Mouse (Mus musculus) heart, embryonic 13.5 days (tissue): ENCODE data around the gene Kcnh5. TPM values are rescaled to one million over a fixed set of nuclear protein-coding genes. Genes with fewer than 3 reads are reported as not detected.

Source experiments
- ATAC-seq: fragments of 200-750 bp; cut with Nextera tagmentation; 2 replicates; pipeline ENCODE4 v1.8.0; 2017; ENCODE audit warnings: moderate TSS enrichment; ENCODE audit not compliant: insufficient number of reproducible peaks, low FRiP score, low TSS enrichment; ENCODE audit errors: extremely low read depth
- H3K27ac ChIP-seq: fragments of 300-500 bp; sonication (generic); replicated peaks from 2 replicates; pipeline ENCODE4 v1.5.1; 2015; ENCODE audit warnings: moderate library complexity, mild to moderate bottlenecking, inconsistent platforms
- H3K27me3 ChIP-seq: fragments of 300-500 bp; sonication (generic); replicated peaks from 2 replicates; pipeline ENCODE4 v1.6.1; 2015; ENCODE audit warnings: mild to moderate bottlenecking, inconsistent platforms
- H3K36me3 ChIP-seq: fragments of 300-500 bp; sonication (generic); 2 replicates; pipeline ENCODE4 v1.6.1; 2015; ENCODE audit warnings: mild to moderate bottlenecking, inconsistent platforms
- H3K4me1 ChIP-seq: fragments of 300-500 bp; sonication (generic); 2 replicates; pipeline ENCODE4 v1.6.1; 2015; ENCODE audit warnings: inconsistent platforms
- H3K4me2 ChIP-seq: fragments of 300-500 bp; sonication (generic); 2 replicates; pipeline ENCODE4 v1.6.1; 2015; ENCODE audit warnings: inconsistent platforms, mild to moderate bottlenecking, moderate library complexity
- H3K4me3 ChIP-seq: fragments of 300-500 bp; sonication (generic); 2 replicates; pipeline ENCODE4 v1.5.1; 2015; ENCODE audit warnings: moderate library complexity, mild to moderate bottlenecking, inconsistent platforms
- H3K9ac ChIP-seq: fragments of 300-500 bp; sonication (generic); 2 replicates; pipeline ENCODE4 v1.6.1; 2015; ENCODE audit warnings: inconsistent platforms, mild to moderate bottlenecking, moderate library complexity
- H3K9me3 ChIP-seq: fragments of 300-500 bp; sonication (generic); 2 replicates; pipeline ENCODE4 v1.6.1; 2016; ENCODE audit warnings: inconsistent platforms
- WGBS: fragments of 180-500 bp; shearing (Covaris S2); methylation state at CpG from one replicate; pipeline ENCODE4 v1.1.7; 2015; ENCODE audit warnings: mixed read lengths; 5-methylcytosine and 5-hydroxymethylcytosine counted together
- polyA plus RNA-seq: library from polyadenylated mRNA; unstranded; fragments of >200 nt; fragmentation: Nextera tagmentation; extraction: Ambion mirVana; gene quantifications from 2 replicates; pipeline ENCODE4 v1.2.1, GENCODE M21; 2015

The Kcnh5 gene
- polyA plus RNA-seq, 1 experiment from 2014 or later, result not detected

DNA sequence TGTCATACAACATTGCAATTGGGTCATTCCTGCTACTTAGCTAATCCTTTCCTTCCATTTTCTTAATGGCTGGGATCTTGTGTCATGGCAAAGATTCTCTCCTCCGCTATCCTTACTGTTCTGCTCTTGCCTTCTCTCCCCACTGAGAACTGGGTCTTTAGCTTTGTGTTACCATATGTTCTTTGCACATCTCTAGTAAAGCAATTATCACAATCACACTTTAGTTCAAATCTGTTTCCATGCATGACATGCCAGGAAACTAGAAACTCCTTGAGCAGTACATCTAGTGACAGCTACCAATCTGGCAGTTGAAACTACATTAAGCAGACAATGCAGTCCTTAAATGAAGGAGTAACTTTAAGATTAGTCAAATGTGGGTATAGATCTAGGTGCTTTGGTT, 86.2 kb downstream of the Kcnh5 start:
- Histone ChIP-seq H3K4me3 (no peak overlapping the region), H3K4me2 (no peak overlapping the region), H3K9ac (no peak overlapping the region), H3K27ac (no peak overlapping the region), H3K36me3 (no peaks in the 10 kb centered on the region), H3K27me3 (no peaks in the 10 kb centered on the region), H3K9me3 (no peaks in the 10 kb centered on the region), H3K4me1 (no peaks in the 10 kb centered on the region)
- ATAC-seq, result no peak
- 90% methylated on average over 1 of the region's 1 CpGs for WGBS

DNA sequence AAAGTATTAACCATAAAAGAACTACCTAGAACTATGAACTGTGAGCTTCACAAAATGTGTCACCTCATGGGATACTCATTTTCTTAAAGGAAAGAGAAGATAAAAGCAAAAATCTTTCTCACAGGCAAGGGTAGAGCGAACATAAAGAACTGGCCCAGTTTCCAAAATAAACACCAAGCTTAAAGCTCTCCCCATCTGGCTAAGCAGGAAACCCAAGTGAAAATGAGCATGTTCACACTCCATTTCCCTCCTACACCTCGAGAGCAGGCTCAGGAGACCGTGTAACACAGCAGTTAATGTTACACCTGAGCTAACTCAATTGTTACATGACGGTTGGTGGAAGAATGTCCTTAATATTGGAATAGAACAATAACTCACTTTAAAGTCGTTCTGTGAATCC, 100.0 kb downstream of the Kcnh5 start:
- no peak overlapping the region for H3K27ac ChIP-seq
- H3K4me3 ChIP-seq, result no peak overlapping the region
- H3K27me3 ChIP-seq, result no peaks in the 10 kb centered on the region
- H3K9me3 ChIP-seq, result no peaks in the 10 kb centered on the region
- H3K4me1 ChIP-seq, result no peaks in the 10 kb centered on the region
- no peak overlapping the region for H3K4me2 ChIP-seq
- WGBS, result 51% methylated on average over 5 of the region's 5 CpGs
- H3K36me3 ChIP-seq, result no peaks in the 10 kb centered on the region
- H3K9ac ChIP-seq, result no peak overlapping the region
- no peak for ATAC-seq

DNA sequence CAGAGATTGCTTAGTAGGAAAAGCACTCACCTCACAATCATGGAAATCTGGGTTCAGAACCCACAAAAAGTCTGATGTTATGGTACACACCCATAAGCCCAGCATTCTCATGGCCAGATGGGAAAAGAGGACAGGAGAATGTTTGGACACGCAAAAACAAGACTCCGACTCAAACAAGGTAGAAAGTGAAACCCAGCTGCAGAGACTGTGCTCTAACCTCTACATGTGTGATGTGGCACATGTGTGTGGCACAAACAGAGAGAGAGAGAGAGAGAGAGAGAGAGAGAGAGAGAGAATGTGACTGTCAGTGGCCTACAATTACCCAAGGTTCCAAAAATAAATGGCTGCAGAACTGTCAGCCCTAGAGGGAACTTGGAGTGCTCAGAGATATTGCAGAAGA, 106.1 kb downstream of the Kcnh5 start:
- Histone ChIP-seq H3K4me2 (no peak overlapping the region), H3K4me1 (no peaks in the 10 kb centered on the region), H3K36me3 (no peaks in the 10 kb centered on the region), H3K27ac (no peak overlapping the region), H3K9me3 (no peaks in the 10 kb centered on the region), H3K4me3 (no peak overlapping the region), H3K9ac (no peak overlapping the region), H3K27me3 (no peaks in the 10 kb centered on the region)
- ATAC-seq, result no peak
- 87% methylated on average over 2 of the region's 2 CpGs for WGBS

DNA sequence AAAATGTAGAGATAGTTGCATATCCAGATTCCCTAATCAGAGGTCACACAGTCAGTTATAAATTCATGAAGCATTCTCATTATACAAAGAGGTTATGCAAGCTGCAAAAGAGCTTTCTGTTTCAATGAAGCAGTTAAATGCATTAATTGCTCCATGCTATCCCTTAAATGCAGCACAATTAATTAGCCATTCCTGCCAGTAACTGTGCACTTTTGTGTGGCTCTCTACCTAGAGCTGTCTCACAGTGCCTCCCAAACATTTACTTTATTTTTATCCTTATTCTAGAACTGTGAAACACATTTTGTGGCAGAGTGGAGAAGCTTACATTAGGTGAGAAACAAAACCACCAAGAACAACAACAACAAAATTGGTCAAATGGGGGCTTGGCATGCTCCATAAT, 114.6 kb downstream of the Kcnh5 start:
- no peaks in the 10 kb centered on the region for H3K4me1 ChIP-seq
- H3K4me3 ChIP-seq, result no peak overlapping the region
- H3K36me3 ChIP-seq, result no peaks in the 10 kb centered on the region
- ATAC-seq, result no peak
- H3K9me3 ChIP-seq, result no peaks in the 10 kb centered on the region
- H3K27me3 ChIP-seq, result no peaks in the 10 kb centered on the region
- H3K4me2 ChIP-seq, result no peak overlapping the region
- no peak overlapping the region for H3K27ac ChIP-seq
- H3K9ac ChIP-seq, result no peak overlapping the region

DNA sequence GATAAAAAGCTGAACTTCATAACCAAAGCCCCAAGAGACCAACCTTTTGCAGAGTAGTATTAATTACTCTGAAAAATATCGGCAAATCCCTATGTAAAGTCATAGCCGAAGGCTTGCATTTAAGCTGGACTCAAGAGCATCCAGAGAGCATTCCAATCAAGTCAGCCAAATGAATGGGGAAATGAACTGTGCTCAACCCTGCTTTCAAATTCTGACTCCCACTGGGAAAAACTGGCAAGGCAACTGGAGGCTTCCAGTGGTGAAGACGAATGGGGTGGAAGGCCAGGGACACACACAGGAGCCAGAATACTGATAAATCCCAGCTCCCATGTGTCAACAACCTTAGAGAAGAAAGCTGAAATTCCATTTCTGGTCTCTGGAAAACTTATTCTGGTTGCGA, 115.4 kb downstream of the Kcnh5 start:
- H3K9me3 ChIP-seq, result no peaks in the 10 kb centered on the region
- H3K4me2 ChIP-seq, result no peak overlapping the region

DNA sequence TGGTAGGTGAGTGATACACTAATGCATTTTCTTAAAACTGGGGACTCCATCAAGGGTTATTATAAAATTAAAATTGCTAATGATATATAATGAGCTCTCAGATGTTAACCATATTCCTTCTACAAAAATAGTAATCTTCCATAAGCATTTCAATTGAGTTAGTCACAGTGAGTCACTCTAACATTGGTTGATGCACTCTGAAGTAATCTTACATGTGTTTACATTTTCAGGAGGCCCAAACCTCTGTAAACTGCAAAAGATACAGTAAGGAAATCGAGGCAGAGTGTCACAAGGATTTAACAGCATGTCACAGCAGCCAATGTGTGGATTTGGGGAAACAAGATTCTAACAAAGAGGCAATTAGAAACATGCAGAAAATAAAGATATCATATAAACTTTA, 123.4 kb downstream of the Kcnh5 start:
- ATAC-seq, result no peak
- Histone ChIP-seq H3K9ac (no peak overlapping the region), H3K36me3 (no peaks in the 10 kb centered on the region), H3K27me3 (no peaks in the 10 kb centered on the region), H3K4me3 (no peak overlapping the region), H3K4me2 (no peak overlapping the region), H3K27ac (no peak overlapping the region), H3K9me3 (no peaks in the 10 kb centered on the region), H3K4me1 (no peaks in the 10 kb centered on the region)
- 33% methylated on average over 1 of the region's 1 CpGs for WGBS

More for the DNA sequence above, 115.4 kb downstream of the Kcnh5 start:
- no peak overlapping the region for H3K9ac ChIP-seq
- WGBS, result 57% methylated on average over 4 of the region's 4 CpGs
- no peaks in the 10 kb centered on the region for H3K36me3 ChIP-seq
- H3K27ac ChIP-seq, result no peak overlapping the region
- no peaks in the 10 kb centered on the region for H3K27me3 ChIP-seq
- H3K4me3 ChIP-seq, result no peak overlapping the region
- ATAC-seq, result no peak
- H3K4me1 ChIP-seq, result no peaks in the 10 kb centered on the region

DNA sequence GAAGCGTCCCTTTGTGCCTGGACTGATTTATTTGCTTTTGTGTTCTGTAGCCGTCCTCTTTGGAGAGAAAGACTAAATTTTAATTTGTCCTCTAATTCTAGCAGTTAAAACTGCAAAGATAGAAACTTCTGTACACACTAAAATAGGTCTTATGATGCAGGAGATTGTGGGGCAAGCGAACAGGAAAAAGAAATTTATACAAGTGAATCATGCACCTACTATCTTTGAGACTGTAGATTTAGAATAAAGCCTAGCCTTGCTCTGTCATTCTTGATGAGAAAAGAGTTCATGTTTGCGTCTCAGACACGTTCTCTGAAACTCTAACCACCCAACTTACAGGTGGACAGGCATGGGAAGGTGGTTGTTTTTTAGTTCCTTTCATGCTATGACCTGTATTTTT, 140.4 kb downstream of the Kcnh5 start:
- no peaks in the 10 kb centered on the region for H3K9me3 ChIP-seq
- H3K4me3 ChIP-seq, result no peak overlapping the region
- no peaks in the 10 kb centered on the region for H3K36me3 ChIP-seq
- H3K4me1 ChIP-seq, result no peaks in the 10 kb centered on the region
- no peak for ATAC-seq
- 81% methylated on average over 5 of the region's 5 CpGs for WGBS
- H3K9ac ChIP-seq, result no peak overlapping the region
- H3K27me3 ChIP-seq, result no peaks in the 10 kb centered on the region
- H3K4me2 ChIP-seq, result no peak overlapping the region
- H3K27ac ChIP-seq, result no peak overlapping the region

DNA sequence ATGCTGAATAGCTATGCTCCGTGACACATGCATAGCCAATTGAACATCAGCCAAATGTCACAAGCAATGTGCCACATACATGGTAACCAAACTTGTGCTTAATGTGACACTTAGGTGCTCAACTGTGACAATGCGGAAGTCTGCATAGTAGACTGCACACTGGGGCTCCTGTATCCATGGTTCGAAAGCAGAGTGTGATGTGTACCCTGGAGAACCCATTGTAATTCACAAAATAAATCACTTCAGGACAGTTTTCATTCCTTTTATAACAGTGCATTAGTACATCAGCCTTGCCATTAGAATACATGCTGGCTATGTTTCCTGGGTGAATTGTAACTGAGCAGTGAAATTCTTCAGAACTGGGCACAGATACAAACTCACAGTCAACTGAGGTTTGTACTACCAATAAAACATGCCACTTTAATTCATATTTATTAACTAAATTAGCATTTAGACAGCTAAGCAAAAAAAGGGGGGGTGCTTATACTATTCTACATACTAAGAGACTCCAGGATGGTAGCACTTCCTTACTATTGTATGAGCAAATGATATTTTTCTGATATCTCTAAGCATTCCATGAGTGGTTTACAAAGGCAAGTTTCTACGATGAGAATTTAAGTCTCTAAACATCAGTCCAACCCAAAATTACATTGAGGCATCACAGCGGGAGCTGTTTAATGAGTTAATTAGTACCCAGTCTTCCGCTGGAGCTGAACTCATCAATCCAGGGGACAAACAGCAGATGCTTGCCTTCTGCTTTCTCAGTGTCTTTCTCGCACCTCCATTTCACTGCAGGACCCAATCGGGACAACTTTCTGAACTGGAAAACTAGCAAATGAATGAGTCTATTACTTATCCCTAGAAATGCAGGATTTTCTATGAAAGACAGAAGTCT, 144.9 kb downstream of the Kcnh5 start:
- Histone ChIP-seq H3K27ac (no peak overlapping the region), H3K4me3 (no peak overlapping the region), H3K36me3 (no peaks in the 10 kb centered on the region), H3K4me1 (no peaks in the 10 kb centered on the region), H3K9me3 (peaks cover 3% of the 10 kb centered on the region; the same call in 1 of the 2 replicates), H3K9ac (no peak overlapping the region), H3K4me2 (no peak overlapping the region), H3K27me3 (no peaks in the 10 kb centered on the region)
- 82% methylated on average over 8 of the region's 8 CpGs for WGBS
- ATAC-seq, result no peak

DNA sequence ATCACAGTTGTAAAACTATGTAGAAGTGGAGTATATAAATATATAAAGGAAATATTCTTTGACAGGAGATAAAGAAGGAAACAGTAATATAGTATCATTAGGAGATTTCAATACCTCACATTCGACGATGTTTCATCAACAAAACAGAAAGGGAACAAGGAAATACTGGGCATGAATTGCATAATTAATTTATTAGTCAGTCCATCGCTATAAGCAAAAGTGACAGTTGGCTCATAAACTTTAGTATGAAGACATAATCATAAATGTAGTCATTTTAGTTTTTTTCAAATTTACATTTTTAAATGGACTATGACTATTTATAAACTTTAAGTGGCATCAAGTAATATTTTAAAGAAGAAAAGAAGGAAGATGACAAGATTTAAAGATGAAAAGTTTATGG, 205.9 kb downstream of the Kcnh5 start:
- H3K4me3 ChIP-seq, result no peak overlapping the region
- ATAC-seq, result no peak

DNA sequence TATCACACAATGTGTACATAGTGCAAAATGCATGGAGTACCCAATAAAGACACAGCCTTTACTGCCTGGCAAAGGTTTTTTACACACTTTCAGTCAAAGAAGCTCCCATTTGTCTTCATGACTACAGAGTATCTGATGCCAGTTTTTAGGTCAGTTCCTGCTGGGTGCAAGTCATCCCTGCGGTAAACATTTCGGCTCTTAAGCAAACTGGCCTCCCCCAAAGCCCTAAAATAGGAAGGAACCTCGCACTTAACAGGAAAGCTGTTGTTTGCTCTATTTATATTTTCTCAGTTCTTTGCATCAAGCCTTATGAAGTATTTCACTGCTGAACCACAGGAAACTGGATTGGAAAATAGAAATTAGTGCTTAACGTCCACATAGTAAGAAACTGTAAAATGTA, 207.7 kb downstream of the Kcnh5 start:
- 59% methylated on average over 4 of the region's 4 CpGs for WGBS
- Histone ChIP-seq H3K9ac (no peak overlapping the region), H3K4me3 (no peak overlapping the region), H3K9me3 (no peaks in the 10 kb centered on the region), H3K27me3 (no peaks in the 10 kb centered on the region), H3K36me3 (no peaks in the 10 kb centered on the region), H3K27ac (no peak overlapping the region), H3K4me2 (no peak overlapping the region), H3K4me1 (no peaks in the 10 kb centered on the region)
- ATAC-seq, result no peak

More for the DNA sequence above, 205.9 kb downstream of the Kcnh5 start:
- no peaks in the 10 kb centered on the region for H3K4me1 ChIP-seq
- WGBS, result 79% methylated on average over 3 of the region's 3 CpGs
- no peak overlapping the region for H3K27ac ChIP-seq
- no peak overlapping the region for H3K9ac ChIP-seq
- no peaks in the 10 kb centered on the region for H3K36me3 ChIP-seq
- H3K9me3 ChIP-seq, result no peaks in the 10 kb centered on the region
- no peak overlapping the region for H3K4me2 ChIP-seq
- H3K27me3 ChIP-seq, result no peaks in the 10 kb centered on the region

DNA sequence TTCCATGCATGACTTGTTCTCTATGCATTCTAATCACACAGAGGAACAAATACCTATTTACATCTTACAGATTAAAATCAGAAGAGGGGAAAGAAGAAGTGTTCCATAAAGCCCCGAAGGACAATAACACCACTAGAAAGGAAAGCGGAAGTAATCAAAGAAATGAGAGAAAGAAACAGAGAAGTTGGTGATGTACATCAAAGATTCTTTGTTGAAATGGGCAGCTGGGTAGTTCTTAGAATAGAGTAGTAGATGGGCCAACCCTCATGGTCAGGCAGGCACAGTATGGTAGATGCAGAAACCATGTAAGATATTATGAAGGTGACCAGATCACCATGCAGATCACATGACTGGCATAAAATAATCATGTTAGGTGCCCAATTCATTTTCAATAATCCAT, 210.9 kb downstream of the Kcnh5 start:
- no peaks in the 10 kb centered on the region for H3K36me3 ChIP-seq
- ATAC-seq, result no peak
- H3K4me3 ChIP-seq, result no peak overlapping the region
- H3K9ac ChIP-seq, result no peak overlapping the region
- H3K4me2 ChIP-seq, result no peak overlapping the region
- 79% methylated on average over 2 of the region's 2 CpGs for WGBS
- no peak overlapping the region for H3K27ac ChIP-seq
- no peaks in the 10 kb centered on the region for H3K27me3 ChIP-seq
- no peaks in the 10 kb centered on the region for H3K9me3 ChIP-seq
- H3K4me1 ChIP-seq, result no peaks in the 10 kb centered on the region

DNA sequence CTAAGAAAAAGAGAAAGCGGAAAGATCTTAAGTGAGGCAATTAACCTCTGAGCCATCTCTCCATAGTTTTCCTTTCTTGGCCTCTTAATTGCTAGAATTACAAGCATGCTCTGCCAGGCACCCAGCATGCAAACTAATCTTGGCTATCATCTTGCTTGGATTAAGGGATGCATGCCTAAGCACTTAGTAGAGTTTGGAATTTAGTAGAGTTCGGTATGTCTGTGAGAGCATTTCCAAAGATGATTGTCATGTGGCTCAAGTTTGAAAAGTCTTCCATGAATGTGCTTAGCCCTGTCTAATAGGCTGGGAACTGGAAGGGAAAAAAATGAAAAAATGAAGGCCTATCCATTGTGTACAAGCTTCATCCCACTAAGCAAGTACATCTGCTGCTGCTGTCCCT, 224.5 kb downstream of the Kcnh5 start:
- Histone ChIP-seq H3K9ac (no peak overlapping the region), H3K4me1 (peaks cover 4% of the 10 kb centered on the region; the same call in 1 of the 2 replicates), H3K9me3 (no peaks in the 10 kb centered on the region), H3K4me3 (no peak overlapping the region), H3K4me2 (no peak overlapping the region), H3K27me3 (no peaks in the 10 kb centered on the region), H3K27ac (no peak overlapping the region), H3K36me3 (no peaks in the 10 kb centered on the region)
- 72% methylated on average over 2 of the region's 2 CpGs for WGBS
- ATAC-seq, result no peak
